Mouse (Mus musculus): ENCODE results near the gene Ehhadh.
"Not testable (repeated sequence)": the region's sequence is repeated elsewhere in the genome, so short reads cannot be mapped to it uniquely, and the experiment has no call there.

DNA sequence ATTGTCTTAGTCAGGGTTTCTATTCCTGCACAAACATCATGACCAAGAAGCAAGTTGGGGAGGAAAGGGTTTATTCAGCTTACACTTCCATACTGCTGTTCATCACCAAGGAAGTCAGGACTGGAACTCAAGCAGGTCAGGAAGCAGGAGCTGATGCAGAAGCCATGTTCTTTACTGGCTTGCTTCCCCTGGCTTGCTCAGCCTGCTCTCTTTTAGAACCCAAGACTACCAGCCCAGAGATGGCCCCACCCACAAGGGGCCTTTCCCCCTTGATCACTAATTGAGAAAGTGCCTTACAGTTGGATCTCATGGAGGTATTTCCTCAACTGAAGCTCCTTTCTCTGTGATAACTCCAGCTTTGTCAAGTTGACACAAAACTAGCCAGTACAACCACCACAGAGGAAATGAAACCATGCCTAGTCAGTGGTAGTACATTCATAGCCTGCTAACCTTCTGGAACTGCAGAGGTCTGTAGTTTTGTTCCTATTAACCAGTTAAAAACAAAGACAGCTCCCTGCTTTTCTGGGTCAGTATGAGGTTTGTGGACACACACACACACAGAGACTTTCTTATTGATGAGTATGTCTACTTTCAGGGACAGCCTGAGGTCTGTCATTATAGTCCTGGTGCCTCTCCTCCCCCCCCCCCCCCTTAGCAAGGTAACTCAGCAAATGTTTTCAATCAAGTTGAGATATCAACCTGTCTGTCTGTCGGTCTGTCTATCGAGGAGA, 5.6 kb upstream of the Ehhadh start:
- not testable (repeated sequence) for TF ChIP-seq POLR2A (IDR thresholded peaks at IDR 0.05; ENCODE audit: insufficient read length, low read depth); REST (IDR thresholded peaks at IDR 0.05; ENCODE audit: insufficient read depth, insufficient read length); SRF (IDR thresholded peaks at IDR 0.05; ENCODE audit: control insufficient read depth, insufficient read length, low read depth); CEBPB (IDR thresholded peaks at IDR 0.05; ENCODE audit: insufficient read depth, poor library complexity, severe bottlenecking); MYOD1 (IDR thresholded peaks at IDR 0.05; ENCODE audit: control insufficient read depth in 1 of 3, insufficient read length in 2 of 3, low read depth in 2 of 3); E2F4 (IDR thresholded peaks at IDR 0.05; ENCODE audit: insufficient read depth); MYOG (IDR thresholded peaks at IDR 0.05; ENCODE audit: control insufficient read depth in 1 of 3, insufficient read depth in 1 of 3, insufficient read length in 2 of 3, low read depth in 2 of 3); USF1 (IDR thresholded peaks at IDR 0.05; ENCODE audit: low read depth)
